ENCODE assay signal across 7 mouse cellular contexts in the genomic region with DNA sequence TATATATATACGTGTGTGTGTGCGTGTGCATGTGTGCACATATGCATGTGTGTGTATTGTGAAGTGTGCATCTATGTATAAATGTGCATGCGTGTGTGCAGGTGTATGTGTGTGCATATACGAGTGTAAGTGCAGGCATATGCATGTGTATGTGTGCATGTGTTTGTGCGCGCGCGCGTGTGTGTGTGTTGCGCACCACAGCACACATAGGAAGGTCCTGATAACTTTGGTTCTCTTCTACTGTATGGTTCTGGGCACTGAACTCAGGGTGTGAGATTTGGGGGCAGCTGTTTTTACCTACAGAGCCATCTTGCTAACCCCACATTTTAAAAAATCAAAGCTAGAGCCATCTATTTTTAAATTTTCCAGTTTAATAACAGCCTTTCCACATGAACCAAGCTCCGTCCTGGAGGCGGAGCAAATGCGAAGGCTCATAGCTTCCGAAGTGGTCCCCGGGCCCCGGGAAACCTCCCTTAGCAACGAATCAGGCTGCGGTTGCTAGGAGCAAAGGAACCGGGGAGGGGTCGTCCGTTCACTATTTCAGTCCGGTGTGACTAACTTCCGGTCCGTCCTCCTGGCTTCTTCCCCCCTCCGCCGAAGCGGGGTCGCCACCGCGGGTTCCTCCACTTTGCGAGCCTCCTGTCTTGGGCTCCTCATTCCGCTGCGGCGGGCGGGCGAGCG. TPM values are rescaled to one million over a fixed set of nuclear protein-coding genes. Genes with fewer than 3 reads are reported as not detected.
DNase-seq lines count a peak whose midpoint lies in the region; ATAC-seq and TF ChIP-seq lines count a peak whose summit lies in the region.

No protein-coding gene starts in this region.

- no peaks in the 10 kb centered on the region for H3K27me3 ChIP-seq in embryonic facial prominence, embryonic 10.5 days (replicated peaks; ENCODE audit: low read depth, poor library complexity, severe bottlenecking)
- H3K27me3 ChIP-seq in kidney, adult 2 months (replicated peaks; ENCODE audit: control insufficient read depth, insufficient read depth, low read length): no peaks in the 10 kb centered on the region
- no peaks in the 10 kb centered on the region for H3K27me3 ChIP-seq in limb, embryonic 12.5 days
- 0 out of 2 replicates have a peak, but pooled peaks cover 3% of the 10 kb centered on the region for H3K27me3 ChIP-seq in midbrain, embryonic 15.5 days (replicated peaks)
- no peaks in the 10 kb centered on the region for H3K27me3 ChIP-seq in spleen, adult 2 months (ENCODE audit: control insufficient read depth, insufficient read depth, low read length)

- H3K27ac ChIP-seq in embryonic facial prominence, embryonic 10.5 days (replicated peaks): peak overlapping the region; percentile 90
- no peak overlapping the region for H3K27ac ChIP-seq in kidney, adult 2 months (ENCODE audit: insufficient read depth, low read depth, low read length)
- H3K27ac ChIP-seq in limb, embryonic 12.5 days: peak overlapping the region; percentile 66
- H3K27ac ChIP-seq in midbrain, embryonic 15.5 days: peak overlapping the region; percentile 86
- H3K27ac ChIP-seq in spleen, adult 2 months (ENCODE audit: insufficient read depth, low read length): no peak overlapping the region

- ATAC-seq in limb, embryonic 12.5 days (ENCODE audit: insufficient number of reproducible peaks, insufficient read depth, low FRiP score, low TSS enrichment, low read depth): peak; percentile 84
- peak; percentile 91 for ATAC-seq in midbrain, embryonic 15.5 days (replicated peaks)

- H3K4me1 ChIP-seq in embryonic facial prominence, embryonic 10.5 days: peaks cover 19% of the 10 kb centered on the region
- peaks cover 5% of the 10 kb centered on the region; the same call in 1 of the 2 replicates for H3K4me1 ChIP-seq in kidney, adult 2 months (ENCODE audit: control insufficient read depth, insufficient read depth, low read length)
- H3K4me1 ChIP-seq in limb, embryonic 12.5 days (replicated peaks): peaks cover 13% of the 10 kb centered on the region
- peaks cover 27% of the 10 kb centered on the region for H3K4me1 ChIP-seq in midbrain, embryonic 15.5 days
- peaks cover 6% of the 10 kb centered on the region; the same call in 1 of the 2 replicates for H3K4me1 ChIP-seq in spleen, adult 2 months (ENCODE audit: control insufficient read depth, insufficient read depth, insufficient read length)

- peak; percentile 96 for DNase-seq in adrenal gland, postnatal 10 days
- DNase-seq in embryonic facial prominence, embryonic 10.5 days (ENCODE audit: low spot score): peak; percentile 94
- DNase-seq in heart, adult 18-20 months: peak; percentile 92 to 94
- peak; percentile 93 for DNase-seq in kidney, adult 2 months
- peak; percentile 74 to 75 for DNase-seq in spleen, adult 2 months (ENCODE audit: low read depth in 1 of 2, low spot score in 2 of 2)

- no peak for TF ChIP-seq POLR2A in kidney, adult 2 months (IDR thresholded peaks at IDR 0.05; ENCODE audit: low read depth, low read length)
- TF ChIP-seq POLR2A in spleen, adult 2 months (IDR thresholded peaks at IDR 0.05; ENCODE audit: low read depth, low read length): no peak

- 9% methylated on average over 37 of the region's 37 CpGs for WGBS in embryonic facial prominence, embryonic 10.5 days
- 7% methylated on average over 37 of the region's 37 CpGs for WGBS in kidney, adult 2 months
- 8% methylated on average over 37 of the region's 37 CpGs for WGBS in limb, embryonic 12.5 days
- 8% methylated on average over 37 of the region's 37 CpGs for WGBS in midbrain, embryonic 15.5 days
- WGBS in spleen, adult 2 months: 10% methylated on average over 37 of the region's 37 CpGs

- TF ChIP-seq CTCF in kidney, adult 2 months (conservative IDR thresholded peaks at IDR 0.05; ENCODE audit: insufficient read depth, insufficient read length, low read depth, low read length): no peak
- TF ChIP-seq CTCF in spleen, adult 2 months (IDR thresholded peaks at IDR 0.05; ENCODE audit: extremely low read depth, insufficient read depth, insufficient read length, insufficient replicate concordance): no peak

- peak overlapping the region; percentile 95 for H3K9ac ChIP-seq in limb, embryonic 12.5 days (replicated peaks)
- H3K9ac ChIP-seq in midbrain, embryonic 15.5 days: peak overlapping the region; percentile 94

- peak overlapping the region; percentile 98 for H3K4me3 ChIP-seq in embryonic facial prominence, embryonic 10.5 days
- H3K4me3 ChIP-seq in kidney, adult 2 months (ENCODE audit: insufficient read depth, low read depth, low read length): peak overlapping the region; percentile 73
- peak overlapping the region; percentile 98 for H3K4me3 ChIP-seq in limb, embryonic 12.5 days (replicated peaks)
- peak overlapping the region; percentile 98 for H3K4me3 ChIP-seq in midbrain, embryonic 15.5 days
- H3K4me3 ChIP-seq in spleen, adult 2 months (ENCODE audit: extremely low read depth, insufficient read depth, insufficient read length): peak overlapping the region; percentile 59

- peaks cover 28% of the 10 kb centered on the region for H3K36me3 ChIP-seq in embryonic facial prominence, embryonic 10.5 days (replicated peaks)
- H3K36me3 ChIP-seq in kidney, adult 2 months (ENCODE audit: control insufficient read depth, insufficient read depth, low read length): no peaks in the 10 kb centered on the region
- H3K36me3 ChIP-seq in limb, embryonic 12.5 days: peaks cover 28% of the 10 kb centered on the region
- H3K36me3 ChIP-seq in midbrain, embryonic 15.5 days (replicated peaks): 0 out of 2 replicates have a peak, but pooled peaks cover 7% of the 10 kb centered on the region
- peaks cover 4% of the 10 kb centered on the region; the same call in 1 of the 2 replicates for H3K36me3 ChIP-seq in spleen, adult 2 months (ENCODE audit: control insufficient read depth, insufficient read depth, low read length)

- H3K9me3 ChIP-seq in embryonic facial prominence, embryonic 10.5 days: no peaks in the 10 kb centered on the region
- H3K9me3 ChIP-seq in limb, embryonic 12.5 days: no peaks in the 10 kb centered on the region
- no peaks in the 10 kb centered on the region for H3K9me3 ChIP-seq in midbrain, embryonic 15.5 days

- H3K4me2 ChIP-seq in limb, embryonic 12.5 days: peak overlapping the region; percentile 99
- H3K4me2 ChIP-seq in midbrain, embryonic 15.5 days: peak overlapping the region; percentile 94

RNA-seq across cellular contexts. Expression of gene Svop, which starts 8.5 kb away (rescaled TPM):
- 1 to 10 TPM; 3.1 to 4.4 TPM for total RNA-seq in adrenal gland, postnatal 10 days (2021)
- 4.2 and 4.4 TPM in 2 replicates for polyA plus RNA-seq in embryonic facial prominence, embryonic 10.5 days (2016; fragmentation: Nextera tagmentation; extraction: Ambion mirVana)
- total RNA-seq in heart, adult 18-20 months (2021): not detected
- 0.34 and 0.45 TPM in 2 replicates for polyA plus RNA-seq in kidney, adult 2 months (2012; rRNA removed)
- polyA plus RNA-seq in limb, embryonic 12.5 days (2016; fragmentation: Nextera tagmentation; extraction: Ambion mirVana): 0.08 TPM in 1 of 2 replicates, not detected in the other
- 104 and 115 TPM in 2 replicates for polyA plus RNA-seq in midbrain, embryonic 15.5 days (2015; fragmentation: Nextera tagmentation; extraction: Ambion mirVana)
- polyA plus RNA-seq in spleen, adult 2 months (2012; rRNA removed): not detected in 2 replicates

RNA-seq across cellular contexts. Expression of gene Alkbh2, which starts 28.2 kb away (rescaled TPM):
- 1 to 10 TPM; 6.3 to 8.6 TPM for total RNA-seq in adrenal gland, postnatal 10 days (2021)
- 12.9 and 13.4 TPM in 2 replicates for polyA plus RNA-seq in embryonic facial prominence, embryonic 10.5 days (2016; fragmentation: Nextera tagmentation; extraction: Ambion mirVana)
- total RNA-seq in heart, adult 18-20 months (2021): 1 to 10 TPM; 1.3 to 1.5 TPM
- polyA plus RNA-seq in kidney, adult 2 months (2012; rRNA removed): 8.4 and 9.6 TPM in 2 replicates
- 13.8 and 16.1 TPM in 2 replicates for polyA plus RNA-seq in limb, embryonic 12.5 days (2016; fragmentation: Nextera tagmentation; extraction: Ambion mirVana)
- polyA plus RNA-seq in midbrain, embryonic 15.5 days (2015; fragmentation: Nextera tagmentation; extraction: Ambion mirVana): 5.3 and 6.9 TPM in 2 replicates
- polyA plus RNA-seq in spleen, adult 2 months (2012; rRNA removed): 9.0 and 9.8 TPM in 2 replicates

RNA-seq across cellular contexts. Expression of gene Ung, which starts 30.3 kb away (rescaled TPM):
- total RNA-seq in adrenal gland, postnatal 10 days (2021): 10 to 100 TPM; 11.4 to 13.3 TPM
- polyA plus RNA-seq in embryonic facial prominence, embryonic 10.5 days (2016; fragmentation: Nextera tagmentation; extraction: Ambion mirVana): 76.0 and 76.1 TPM in 2 replicates
- 10 to 100 TPM; 24.8 to 26.0 TPM for total RNA-seq in heart, adult 18-20 months (2021)
- polyA plus RNA-seq in kidney, adult 2 months (2012; rRNA removed): 2.6 and 3.7 TPM in 2 replicates
- polyA plus RNA-seq in limb, embryonic 12.5 days (2016; fragmentation: Nextera tagmentation; extraction: Ambion mirVana): 61.7 and 63.0 TPM in 2 replicates
- 8.5 and 9.7 TPM in 2 replicates for polyA plus RNA-seq in midbrain, embryonic 15.5 days (2015; fragmentation: Nextera tagmentation; extraction: Ambion mirVana)
- 5.7 and 8.8 TPM in 2 replicates for polyA plus RNA-seq in spleen, adult 2 months (2012; rRNA removed)

RNA-seq across cellular contexts. Expression of gene Usp30, which starts 34.6 kb away (rescaled TPM):
- 10 to 100 TPM; 22.8 to 28.8 TPM for total RNA-seq in adrenal gland, postnatal 10 days (2021)
- 11.9 and 12.9 TPM in 2 replicates for polyA plus RNA-seq in embryonic facial prominence, embryonic 10.5 days (2016; fragmentation: Nextera tagmentation; extraction: Ambion mirVana)
- 10 to 100 TPM; 10.4 to 11.6 TPM for total RNA-seq in heart, adult 18-20 months (2021)
- 24.6 and 26.4 TPM in 2 replicates for polyA plus RNA-seq in kidney, adult 2 months (2012; rRNA removed)
- 14.0 and 15.5 TPM in 2 replicates for polyA plus RNA-seq in limb, embryonic 12.5 days (2016; fragmentation: Nextera tagmentation; extraction: Ambion mirVana)
- polyA plus RNA-seq in midbrain, embryonic 15.5 days (2015; fragmentation: Nextera tagmentation; extraction: Ambion mirVana): 20.7 and 22.1 TPM in 2 replicates
- 13.3 and 14.0 TPM in 2 replicates for polyA plus RNA-seq in spleen, adult 2 months (2012; rRNA removed)

RNA-seq across cellular contexts. Expression of gene Acacb, which starts 46.5 kb away (rescaled TPM):
- total RNA-seq in adrenal gland, postnatal 10 days (2021): 100 to 1,000 TPM; 113 to 138 TPM
- 3.2 and 4.4 TPM in 2 replicates for polyA plus RNA-seq in embryonic facial prominence, embryonic 10.5 days (2016; fragmentation: Nextera tagmentation; extraction: Ambion mirVana)
- total RNA-seq in heart, adult 18-20 months (2021): 100 to 1,000 TPM; 238 to 247 TPM
- 34.5 and 36.6 TPM in 2 replicates for polyA plus RNA-seq in kidney, adult 2 months (2012; rRNA removed)
- 4.7 TPM in 2 replicates for polyA plus RNA-seq in limb, embryonic 12.5 days (2016; fragmentation: Nextera tagmentation; extraction: Ambion mirVana)
- polyA plus RNA-seq in midbrain, embryonic 15.5 days (2015; fragmentation: Nextera tagmentation; extraction: Ambion mirVana): 5.0 and 5.8 TPM in 2 replicates
- 9.2 and 9.3 TPM in 2 replicates for polyA plus RNA-seq in spleen, adult 2 months (2012; rRNA removed)

Comparison
In these comparisons a context has a peak if more than half of its experiments do, and no peak if none do; other contexts are left out.
1. H3K27ac ChIP-seq: peak in embryonic facial prominence, embryonic 10.5 days (single experiment), limb, embryonic 12.5 days (single experiment) and midbrain, embryonic 15.5 days (single experiment); none in kidney, adult 2 months (single experiment) and spleen, adult 2 months (single experiment).
2. RNA of gene Svop, which starts 8.5 kb away (polyA plus RNA-seq): 104 to 115 TPM in midbrain, embryonic 15.5 days; 4.2 to 4.4 TPM in embryonic facial prominence, embryonic 10.5 days, 0.34 to 0.45 TPM in kidney, adult 2 months, 0.08 TPM in limb, embryonic 12.5 days and not detected in spleen, adult 2 months; every median in the first group is over 10 times any median in the second.
3. Peak in every context shown above with its lines, with median percentiles within 50 percentile points of each other: DNase-seq and H3K4me3 ChIP-seq.